Comparison of ENCODE assay signal across 9 mouse cellular contexts in genomic region chr7:141461521-141462332, GRCm38 (mm10). TPM values are rescaled to one million over a fixed set of nuclear protein-coding genes. Genes with fewer than 3 reads are reported as not detected.
DNase-seq lines count a peak whose midpoint lies in the region; ATAC-seq and TF ChIP-seq lines count a peak whose summit lies in the region.
"Had no signal": no experiment of that assay in that cellular context is flagged by ENCODE, and none has a peak within 500 bp of the region (broad histone marks: within the 10 kb centered on the region; RNA-seq: fewer than 3 reads in every experiment).

No protein-coding gene starts in this region.

- H3K36me3 ChIP-seq in kidney, embryonic 14.5 days (ENCODE audit: control insufficient read depth, insufficient read depth, low read length) = no peaks in the 10 kb centered on the region; the same call in 1 of the 2 replicates
- H3K36me3 ChIP-seq in heart, embryonic 15.5 days = peaks cover 12% of the 10 kb centered on the region; the same call in 1 of the 2 replicates
- peaks cover 7% of the 10 kb centered on the region; the same call in 1 of the 2 replicates for H3K36me3 ChIP-seq in limb, embryonic 15.5 days
- peaks cover 28% of the 10 kb centered on the region for H3K36me3 ChIP-seq in midbrain, postnatal 0 days (ENCODE audit: insufficient read depth, low read length)

- no peak for ATAC-seq in kidney, embryonic 14.5 days (ENCODE audit: low FRiP score, low TSS enrichment)
- no peak for ATAC-seq in heart, embryonic 15.5 days (replicated peaks; ENCODE audit: insufficient number of reproducible peaks, insufficient read depth, low FRiP score, low read depth)
- ATAC-seq in limb, embryonic 15.5 days (ENCODE audit: insufficient number of reproducible peaks, low FRiP score, low TSS enrichment, low read depth) = no peak
- ATAC-seq in midbrain, postnatal 0 days (ENCODE audit: low FRiP score) = no peak
- ATAC-seq in activated CD4-positive, CD25-positive, alpha-beta regulatory T cell, adult 4 months = no peak
- no peak for ATAC-seq in erythroid progenitor cell, adult 5-6 weeks (replicated peaks; ENCODE audit: low FRiP score, poor library complexity, severe bottlenecking)
- ATAC-seq: Patski had no signal

- no peak for DNase-seq in kidney, adult 11 months
- DNase-seq in cerebellum, adult 9-11 months = peak; percentile 66
- no peak for DNase-seq in midbrain, postnatal 0 days (ENCODE audit: low spot score)

- peaks cover 29% of the 10 kb centered on the region for H3K4me1 ChIP-seq in kidney, embryonic 14.5 days (ENCODE audit: control insufficient read depth, insufficient read depth, low read length)
- H3K4me1 ChIP-seq in heart, embryonic 15.5 days (replicated peaks) = peaks cover 50% of the 10 kb centered on the region
- peaks cover 47% of the 10 kb centered on the region for H3K4me1 ChIP-seq in limb, embryonic 15.5 days
- H3K4me1 ChIP-seq in midbrain, postnatal 0 days (ENCODE audit: insufficient read depth, low read length) = peaks cover 9% of the 10 kb centered on the region; the same call in 1 of the 2 replicates

- H3K4me3 ChIP-seq in kidney, embryonic 14.5 days (ENCODE audit: low read length) = peak overlapping the region; percentile 50
- H3K4me3 ChIP-seq in heart, embryonic 15.5 days = peak overlapping the region; percentile 66
- H3K4me3 ChIP-seq in limb, embryonic 15.5 days = peak overlapping the region; percentile 41
- peak overlapping the region; percentile 42 for H3K4me3 ChIP-seq in midbrain, postnatal 0 days (ENCODE audit: low read depth, low read length)

- H3K27me3 ChIP-seq in kidney, embryonic 14.5 days (ENCODE audit: control insufficient read depth, insufficient read depth, low read length) = peaks cover 50% of the 10 kb centered on the region
- peaks cover 43% of the 10 kb centered on the region for H3K27me3 ChIP-seq in heart, embryonic 15.5 days
- H3K27me3 ChIP-seq in limb, embryonic 15.5 days = peaks cover 61% of the 10 kb centered on the region
- H3K27me3 ChIP-seq in midbrain, postnatal 0 days (ENCODE audit: insufficient read depth, low read length) = peaks cover 51% of the 10 kb centered on the region
- H3K27me3 ChIP-seq: Patski had no signal

- no peaks in the 10 kb centered on the region for H3K9me3 ChIP-seq in kidney, embryonic 14.5 days (ENCODE audit: control insufficient read depth, low read length)
- H3K9me3 ChIP-seq in heart, embryonic 15.5 days (replicated peaks) = no peaks in the 10 kb centered on the region
- H3K9me3 ChIP-seq in limb, embryonic 15.5 days = no peaks in the 10 kb centered on the region
- H3K9me3 ChIP-seq in midbrain, postnatal 0 days (ENCODE audit: low read length) = no peaks in the 10 kb centered on the region

- peak; percentile 33; the same call in 1 of the 2 replicates for TF ChIP-seq CTCF in midbrain, postnatal 0 days (IDR thresholded peaks at IDR 0.05)

- H3K4me2 ChIP-seq in kidney, embryonic 14.5 days (replicated peaks; ENCODE audit: low read depth, low read length) = peak overlapping the region; percentile 91
- peak overlapping the region; percentile 99 for H3K4me2 ChIP-seq in heart, embryonic 15.5 days
- H3K4me2 ChIP-seq in limb, embryonic 15.5 days = peak overlapping the region; percentile 76
- peak overlapping the region; percentile 80 for H3K4me2 ChIP-seq in midbrain, postnatal 0 days (ENCODE audit: low read depth, low read length, poor library complexity, severe bottlenecking)

- WGBS in kidney, embryonic 14.5 days = 2% methylated on average over 58 of the region's 59 CpGs
- WGBS in heart, embryonic 15.5 days = 2% methylated on average over 59 of the region's 59 CpGs
- WGBS in limb, embryonic 15.5 days = 3% methylated on average over 59 of the region's 59 CpGs
- 3% methylated on average over 42 of the region's 59 CpGs for WGBS in midbrain, postnatal 0 days

- peak overlapping the region; percentile 65 for H3K9ac ChIP-seq in kidney, embryonic 14.5 days (ENCODE audit: low read depth, low read length)
- H3K9ac ChIP-seq in heart, embryonic 15.5 days = peak overlapping the region; percentile 65
- H3K9ac ChIP-seq in limb, embryonic 15.5 days = peak overlapping the region; percentile 28; the same call in 1 of the 2 replicates
- H3K9ac ChIP-seq in midbrain, postnatal 0 days (replicated peaks; ENCODE audit: low read length, poor library complexity, severe bottlenecking) = peak overlapping the region; percentile 51

- no peak overlapping the region for H3K27ac ChIP-seq in kidney, embryonic 14.5 days (ENCODE audit: low read depth, low read length)
- H3K27ac ChIP-seq in heart, embryonic 15.5 days = peak overlapping the region; percentile 72
- no peak overlapping the region; the same call in 1 of the 2 replicates for H3K27ac ChIP-seq in limb, embryonic 15.5 days
- no peak overlapping the region for H3K27ac ChIP-seq in midbrain, postnatal 0 days (ENCODE audit: low read depth, low read length)

RNA-seq across cellular contexts. Expression of gene Cracr2b, which starts 0.8 kb away (rescaled TPM):
- 13.1 and 13.4 TPM in 2 replicates for polyA plus RNA-seq in kidney, embryonic 14.5 days (2014; fragmentation: Nextera tagmentation; extraction: Ambion mirVana)
- polyA plus RNA-seq in heart, embryonic 15.5 days (2015; fragmentation: Nextera tagmentation; extraction: Ambion mirVana) = 24.9 and 26.2 TPM in 2 replicates
- polyA plus RNA-seq in limb, embryonic 15.5 days (2015; fragmentation: Nextera tagmentation; extraction: Ambion mirVana) = 16.4 and 21.6 TPM in 2 replicates
- 4.0 and 5.3 TPM in 2 replicates for total RNA-seq in midbrain, postnatal 0 days (2014; rRNA removed)
- 5.3 and 5.9 TPM in 2 replicates for polyA plus RNA-seq in midbrain, postnatal 0 days (2015; fragmentation: Nextera tagmentation; extraction: Ambion mirVana)
- not detected for polyA plus RNA-seq in activated CD4-positive, CD25-positive, alpha-beta regulatory T cell, adult 4 months (2017; shearing (Covaris generic))
- not detected in 2 replicates for total RNA-seq in erythroid progenitor cell, adult 5-6 weeks (2015; ENCODE audit: low replicate concordance)
- total RNA-seq in erythroid progenitor cell, adult 5-6 weeks (2017; ENCODE audit: low replicate concordance) = 3.3 TPM in 1 of 2 replicates, not detected in the other

RNA-seq across cellular contexts. Expression of gene Cd151, which starts 5.5 kb away (rescaled TPM):
- polyA plus RNA-seq in kidney, embryonic 14.5 days (2014; fragmentation: Nextera tagmentation; extraction: Ambion mirVana) = 93.2 and 108 TPM in 2 replicates
- 28.7 and 35.2 TPM in 2 replicates for polyA plus RNA-seq in heart, embryonic 15.5 days (2015; fragmentation: Nextera tagmentation; extraction: Ambion mirVana)
- 14.2 and 20.6 TPM in 2 replicates for polyA plus RNA-seq in limb, embryonic 15.5 days (2015; fragmentation: Nextera tagmentation; extraction: Ambion mirVana)
- total RNA-seq in midbrain, postnatal 0 days (2014; rRNA removed) = 46.4 and 52.9 TPM in 2 replicates
- 13.6 and 15.0 TPM in 2 replicates for polyA plus RNA-seq in midbrain, postnatal 0 days (2015; fragmentation: Nextera tagmentation; extraction: Ambion mirVana)
- 1 to 10 TPM; 8.3 to 8.7 TPM for polyA plus RNA-seq in activated CD4-positive, CD25-positive, alpha-beta regulatory T cell, adult 4 months (2017; shearing (Covaris generic))
- 16.6 and 20.1 TPM in 2 replicates for total RNA-seq in erythroid progenitor cell, adult 5-6 weeks (2015; ENCODE audit: low replicate concordance)
- 24.1 and 30.7 TPM in 2 replicates for total RNA-seq in erythroid progenitor cell, adult 5-6 weeks (2017; ENCODE audit: low replicate concordance)

RNA-seq across cellular contexts. Expression of gene Pnpla2, which starts 6.7 kb away (rescaled TPM):
- 27.4 and 31.9 TPM in 2 replicates for polyA plus RNA-seq in kidney, embryonic 14.5 days (2014; fragmentation: Nextera tagmentation; extraction: Ambion mirVana)
- polyA plus RNA-seq in heart, embryonic 15.5 days (2015; fragmentation: Nextera tagmentation; extraction: Ambion mirVana) = 56.3 and 57.5 TPM in 2 replicates
- 16.9 and 23.6 TPM in 2 replicates for polyA plus RNA-seq in limb, embryonic 15.5 days (2015; fragmentation: Nextera tagmentation; extraction: Ambion mirVana)
- total RNA-seq in midbrain, postnatal 0 days (2014; rRNA removed) = 6.5 and 7.0 TPM in 2 replicates
- 22.2 and 24.5 TPM in 2 replicates for polyA plus RNA-seq in midbrain, postnatal 0 days (2015; fragmentation: Nextera tagmentation; extraction: Ambion mirVana)
- polyA plus RNA-seq in activated CD4-positive, CD25-positive, alpha-beta regulatory T cell, adult 4 months (2017; shearing (Covaris generic)) = 10 to 100 TPM; 58.2 to 70.2 TPM
- total RNA-seq in erythroid progenitor cell, adult 5-6 weeks (2015; ENCODE audit: low replicate concordance) = 14.7 and 19.8 TPM in 2 replicates
- total RNA-seq in erythroid progenitor cell, adult 5-6 weeks (2017; ENCODE audit: low replicate concordance) = 4.2 and 8.3 TPM in 2 replicates

RNA-seq across cellular contexts. Expression of gene Polr2l, which starts 13.2 kb away (rescaled TPM):
- polyA plus RNA-seq in kidney, embryonic 14.5 days (2014; fragmentation: Nextera tagmentation; extraction: Ambion mirVana) = 77.9 and 85.5 TPM in 2 replicates
- polyA plus RNA-seq in heart, embryonic 15.5 days (2015; fragmentation: Nextera tagmentation; extraction: Ambion mirVana) = 59.5 and 63.5 TPM in 2 replicates
- 54.7 and 57.5 TPM in 2 replicates for polyA plus RNA-seq in limb, embryonic 15.5 days (2015; fragmentation: Nextera tagmentation; extraction: Ambion mirVana)
- total RNA-seq in midbrain, postnatal 0 days (2014; rRNA removed) = 27.0 and 28.9 TPM in 2 replicates
- polyA plus RNA-seq in midbrain, postnatal 0 days (2015; fragmentation: Nextera tagmentation; extraction: Ambion mirVana) = 77.9 and 78.5 TPM in 2 replicates
- polyA plus RNA-seq in activated CD4-positive, CD25-positive, alpha-beta regulatory T cell, adult 4 months (2017; shearing (Covaris generic)) = 10 to 100 TPM; 22.3 to 22.6 TPM
- 6.7 and 15.5 TPM in 2 replicates for total RNA-seq in erythroid progenitor cell, adult 5-6 weeks (2015; ENCODE audit: low replicate concordance)
- total RNA-seq in erythroid progenitor cell, adult 5-6 weeks (2017; ENCODE audit: low replicate concordance) = 14.4 and 14.9 TPM in 2 replicates

RNA-seq across cellular contexts. Expression of gene Tspan4, which starts 13.3 kb away (rescaled TPM):
- polyA plus RNA-seq in kidney, embryonic 14.5 days (2014; fragmentation: Nextera tagmentation; extraction: Ambion mirVana) = 71.9 and 90.2 TPM in 2 replicates
- 48.9 and 62.8 TPM in 2 replicates for polyA plus RNA-seq in heart, embryonic 15.5 days (2015; fragmentation: Nextera tagmentation; extraction: Ambion mirVana)
- polyA plus RNA-seq in limb, embryonic 15.5 days (2015; fragmentation: Nextera tagmentation; extraction: Ambion mirVana) = 71.4 and 79.1 TPM in 2 replicates
- 91.4 and 94.8 TPM in 2 replicates for total RNA-seq in midbrain, postnatal 0 days (2014; rRNA removed)
- 68.1 and 75.7 TPM in 2 replicates for polyA plus RNA-seq in midbrain, postnatal 0 days (2015; fragmentation: Nextera tagmentation; extraction: Ambion mirVana)
- 1 to 10 TPM; 1.5 to 2.7 TPM for polyA plus RNA-seq in activated CD4-positive, CD25-positive, alpha-beta regulatory T cell, adult 4 months (2017; shearing (Covaris generic))
- 1.8 and 3.8 TPM in 2 replicates for total RNA-seq in erythroid progenitor cell, adult 5-6 weeks (2015; ENCODE audit: low replicate concordance)
- total RNA-seq in erythroid progenitor cell, adult 5-6 weeks (2017; ENCODE audit: low replicate concordance) = 2.2 and 8.0 TPM in 2 replicates
